Mouse (Mus musculus) gastrocnemius, postnatal 4 days (tissue): ENCODE measurements around the gene 9430015G10Rik. TPM values are rescaled to one million over a fixed set of nuclear protein-coding genes. Genes with fewer than 3 reads are reported as not detected.

ENCODE experiments used
- DNase-seq, 2 experiments: peaks; one replicate each; pipeline ENCODE4 v3.0.0; 2021 to 2022; ENCODE audit warnings: low spot score in 2 of 2, mixed read lengths in 2 of 2
- total RNA-seq, 2 experiments: library from RNA; stranded (reverse); gene quantifications; 2 replicates each; pipeline ENCODE4 v1.2.3; 2021

9430015G10Rik gene
- total RNA-seq, 2 experiments from 2014 or later: 9.8 to 12.1 TPM

DNA sequence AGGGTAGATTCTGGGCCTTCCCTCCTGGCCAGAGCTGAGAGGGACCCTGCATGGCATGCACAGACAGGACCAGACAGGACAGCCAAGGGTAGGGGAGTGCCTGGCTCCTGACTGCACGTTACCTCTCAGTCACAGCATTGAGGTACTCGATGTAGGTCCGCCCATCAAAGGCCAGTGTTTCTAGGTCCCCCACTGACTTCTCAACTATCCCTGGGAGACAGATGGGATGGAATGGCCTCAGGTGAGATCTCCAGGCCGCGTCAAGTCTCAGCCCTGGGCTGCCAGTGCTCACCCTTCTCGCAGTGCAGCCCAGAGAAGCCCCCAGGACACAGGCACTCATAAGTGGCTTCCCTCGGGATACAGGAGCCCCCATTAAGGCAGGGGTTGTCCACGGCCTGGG, 58.8 kb downstream of the 9430015G10Rik start:
- DNase-seq: no peak

- DNase-seq: no peak
Observed at GRCm38 (mm10) chr4:156169129-156169528, 59.3 kb downstream of the 9430015G10Rik start.

DNA sequence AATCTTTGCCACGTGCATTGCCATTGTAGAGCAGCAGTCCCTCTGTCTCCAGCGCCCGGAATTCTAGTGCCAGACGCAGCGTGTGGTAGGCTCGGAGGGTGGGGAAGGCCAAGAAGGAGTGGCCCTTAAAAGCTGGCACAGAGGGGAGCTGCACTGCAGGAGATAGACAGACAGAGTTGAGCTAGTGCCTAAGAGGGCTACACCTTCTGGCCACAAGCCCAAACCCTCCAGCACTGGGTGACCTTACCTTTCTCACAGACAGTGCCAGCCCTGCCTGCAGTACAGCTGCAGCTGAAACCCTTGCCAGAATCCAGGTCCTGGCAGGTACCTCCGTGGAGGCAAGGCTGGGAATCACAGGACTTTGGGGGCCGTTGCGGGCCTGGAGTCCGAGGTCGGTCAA, 62.0 kb downstream of the 9430015G10Rik start:
- no peak for DNase-seq

Other genes with a start within 250 kb of the 9430015G10Rik start
- gene Tas1r3, start 246.6 kb upstream of the 9430015G10Rik start, total RNA-seq: under 1 TPM; 0.26 to 0.34 TPM
- 10 to 100 TPM; 14.0 to 17.6 TPM for gene Cptp, start 240.5 kb upstream of the 9430015G10Rik start, total RNA-seq
- gene Ints11, start 240.4 kb upstream of the 9430015G10Rik start, total RNA-seq: 10 to 100 TPM; 22.0 to 25.2 TPM
- 10 to 100 TPM; 27.4 to 30.1 TPM for gene Pusl1, start 218.2 kb upstream of the 9430015G10Rik start, total RNA-seq
- gene Acap3, start 218.2 kb upstream of the 9430015G10Rik start, total RNA-seq: 10 to 100 TPM; 30.1 to 31.6 TPM
- 10 to 100 TPM; 59.6 to 74.0 TPM for gene Ube2j2, start 166.2 kb upstream of the 9430015G10Rik start, total RNA-seq
- 10 to 100 TPM; 24.0 to 36.0 TPM for gene C1qtnf12, start 147.7 kb upstream of the 9430015G10Rik start, total RNA-seq
- gene B3galt6, start 117.3 kb upstream of the 9430015G10Rik start, total RNA-seq: 1 to 10 TPM; 4.8 to 6.0 TPM
- 100 to 1,000 TPM; 116 to 117 TPM for gene Sdf4, start 117.1 kb upstream of the 9430015G10Rik start, total RNA-seq
- gene Tnfrsf4, start 96.1 kb upstream of the 9430015G10Rik start, total RNA-seq: 1 to 10 TPM in 1 of 2 experiments, under 1 TPM in 1; 0.93 to 1.4 TPM
- under 1 TPM; 0.62 to 0.66 TPM for gene Tnfrsf18, start 83.8 kb upstream of the 9430015G10Rik start, total RNA-seq
- gene Ttll10, start 50.6 kb upstream of the 9430015G10Rik start, total RNA-seq: not detected
- gene Rnf223, start 20.5 kb downstream of the 9430015G10Rik start, total RNA-seq: under 1 TPM; 0.25 to 0.26 TPM
- 10 to 100 TPM; 53.2 to 57.1 TPM for gene Agrn, start 87.5 kb downstream of the 9430015G10Rik start, total RNA-seq
- under 1 TPM in 1 of 2 experiments, not detected in 1; 0.49 TPM for gene Isg15, start 90.8 kb downstream of the 9430015G10Rik start, total RNA-seq
- gene AW011738, start 93.3 kb downstream of the 9430015G10Rik start, total RNA-seq: 1 to 10 TPM; 3.6 to 4.1 TPM
- gene Perm1, start 105.9 kb downstream of the 9430015G10Rik start, total RNA-seq: 10 to 100 TPM; 30.8 to 32.7 TPM
- 10 to 100 TPM; 11.5 to 12.2 TPM for gene Plekhn1, start 124.9 kb downstream of the 9430015G10Rik start, total RNA-seq
- gene Noc2l, start 126.0 kb downstream of the 9430015G10Rik start, total RNA-seq: 10 to 100 TPM; 30.4 to 31.0 TPM
- under 1 TPM; 0.10 to 0.26 TPM for gene Samd11, start 145.7 kb downstream of the 9430015G10Rik start, total RNA-seq
- not detected for gene Vmn2r-ps159, start 221.1 kb downstream of the 9430015G10Rik start, total RNA-seq